Mouse (Mus musculus) thymus, postnatal 14 days (tissue): ENCODE data around the gene Zfp819.
"Not testable (repeated sequence)": the region's sequence is repeated elsewhere in the genome, so short reads cannot be mapped to it uniquely, and the experiment has no call there.

Experiments used
- DNase-seq: peaks from one replicate; pipeline ENCODE4 v3.0.0; 2021

Gene Zfp819

GRCm38 (mm10) chr7:43643046-43643652 lies 36.2 kb downstream of the Zfp819 start:
- no peak for DNase-seq

- no peak for DNase-seq
Observed at GRCm38 (mm10) chr7:43652683-43653082, 45.7 kb downstream of the Zfp819 start.

GRCm38 (mm10) chr7:43654519-43654918 lies 47.5 kb downstream of the Zfp819 start:
- no peak for DNase-seq

GRCm38 (mm10) chr7:43656232-43656631 lies 49.3 kb downstream of the Zfp819 start:
- no peak for DNase-seq

- no peak for DNase-seq
Observed at GRCm38 (mm10) chr7:43660002-43660401, 53.0 kb downstream of the Zfp819 start, which contains the start of gene Siglece. Gene Siglece (minus strand): TSS chr7:43660161.

GRCm38 (mm10) chr7:43662804-43663203 lies 55.8 kb downstream of the Zfp819 start:
- DNase-seq, result no peak

- not testable (repeated sequence) for DNase-seq
Observed at GRCm38 (mm10) chr7:43667221-43667620, 60.3 kb downstream of the Zfp819 start.
